Mouse (Mus musculus) spleen, postnatal 4 days (tissue): ENCODE measurements at regions not wholly inside any gene's neighbourhood (a gene's known extent, or its start where the extent isn't known, plus 50 kb on each side); places are given as distances from the start of the nearest gene placed in this dataset.

Experiments used
- DNase-seq, 2 experiments: peaks; one replicate each; pipeline ENCODE4 v3.0.0; 2022; ENCODE audit warnings: low spot score in 2 of 2

DNA sequence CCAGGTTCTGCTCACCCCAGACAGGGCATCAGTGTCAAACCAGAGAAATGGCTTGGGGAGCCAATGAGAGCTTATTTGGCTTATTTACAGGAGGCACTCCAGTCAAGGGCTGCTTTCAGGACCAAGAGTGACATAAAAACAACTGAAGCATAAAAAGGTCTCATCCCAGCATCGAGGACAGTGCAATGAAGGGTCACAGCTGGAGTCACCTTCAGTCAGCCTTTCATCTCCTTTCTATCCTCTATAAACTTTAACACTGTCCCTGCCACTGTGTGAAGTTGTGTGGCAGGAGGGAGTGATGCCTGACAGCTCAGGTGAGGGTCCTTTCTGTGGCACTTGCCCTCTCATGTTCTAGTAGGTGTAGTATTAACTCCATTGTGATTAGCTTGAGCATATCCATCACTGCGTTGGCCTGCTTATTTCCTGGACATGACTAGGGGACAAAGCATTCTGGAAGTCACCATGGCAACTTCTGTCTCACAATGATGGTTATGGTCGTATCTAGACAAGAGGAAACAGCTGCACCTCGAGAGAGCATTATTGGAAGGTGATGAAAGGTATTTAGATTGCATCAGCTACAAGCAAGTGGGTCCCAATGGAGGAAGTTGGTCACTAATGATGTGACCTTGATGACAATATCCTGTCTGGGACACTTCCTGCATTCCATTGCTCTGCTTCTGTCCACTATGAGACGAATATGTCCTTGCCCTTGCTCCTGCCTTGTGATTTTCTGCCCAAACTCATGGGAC is 87.8 kb upstream of the Enpp6 start:
- no peak for DNase-seq

DNA sequence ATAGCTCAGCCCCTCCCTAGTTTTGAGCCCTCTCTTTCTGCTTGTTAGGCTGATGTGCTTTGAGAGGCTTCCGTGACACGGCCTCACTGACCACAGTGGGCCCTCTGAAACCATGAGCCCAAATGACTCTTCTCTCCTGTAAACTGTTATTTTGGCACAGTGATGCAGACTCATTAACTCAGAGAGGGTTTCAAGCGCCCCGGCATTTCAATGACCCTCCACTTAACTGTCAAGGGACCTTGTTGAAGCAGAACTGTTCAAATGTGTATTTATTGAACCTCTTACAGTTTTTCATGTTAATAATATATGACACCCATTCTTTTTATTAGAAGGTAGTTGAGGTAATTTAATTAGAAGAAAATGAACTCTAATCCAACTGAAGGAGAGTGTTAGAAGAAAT is 85.9 kb upstream of the Enpp6 start:
- no peak for DNase-seq

DNA sequence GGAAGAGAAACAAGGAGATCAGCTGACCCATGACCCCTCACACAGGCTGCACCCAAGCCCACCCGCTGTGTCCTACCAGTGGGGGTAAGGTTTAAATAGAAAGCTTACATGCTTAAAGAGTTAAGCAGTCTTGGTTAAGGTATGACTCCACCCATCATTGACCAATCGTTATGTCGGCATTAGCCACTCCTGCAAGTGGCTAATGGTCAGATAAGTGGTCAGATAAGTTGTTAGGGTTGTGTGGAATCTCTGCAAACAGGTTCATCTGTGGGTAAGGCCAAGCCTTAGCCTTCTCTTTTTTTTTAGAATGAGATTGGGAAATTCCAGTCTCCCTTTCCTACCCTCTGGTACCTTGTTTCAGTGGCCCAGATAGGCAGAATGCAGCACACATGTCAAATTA is 82.0 kb upstream of the Enpp6 start:
- no peak for DNase-seq

DNA sequence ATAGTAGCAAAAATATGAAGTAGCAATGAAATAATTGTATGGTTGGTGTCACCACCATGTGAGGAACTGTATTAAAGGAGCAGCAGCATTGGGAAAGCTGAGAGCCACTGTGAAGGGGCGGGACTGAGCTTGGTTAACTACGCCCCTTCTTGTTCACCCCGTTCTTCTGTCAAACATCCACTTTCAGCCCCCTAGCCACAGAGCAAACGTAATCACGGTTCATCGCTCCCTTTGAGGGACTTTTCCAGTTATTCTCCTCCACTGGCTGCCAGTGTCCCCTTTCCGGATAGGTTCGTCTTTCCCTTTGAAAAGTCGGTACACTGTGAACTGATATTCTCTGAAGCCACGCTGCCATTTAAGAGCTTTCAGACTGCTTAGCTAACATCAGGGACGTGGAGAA is 79.3 kb upstream of the Enpp6 start:
- no peak for DNase-seq

DNA sequence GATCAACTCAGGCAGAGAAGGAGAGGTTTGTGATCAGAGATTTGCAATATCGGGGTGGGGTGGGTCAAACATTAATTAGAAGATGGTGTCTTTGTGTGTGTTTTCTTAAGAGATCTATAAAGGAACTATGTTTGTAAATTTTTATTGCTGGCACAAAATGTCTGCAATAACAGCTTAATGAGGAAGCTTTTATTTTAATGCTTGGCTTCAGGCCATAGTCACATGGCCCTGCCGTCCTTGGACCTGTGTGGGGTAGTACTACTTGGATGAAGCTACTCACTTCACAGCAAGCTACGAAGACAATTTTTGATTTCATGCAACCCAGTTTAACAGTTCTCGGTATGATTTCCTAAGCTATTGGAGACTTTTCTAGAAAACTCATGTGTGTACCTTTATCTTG is 78.5 kb upstream of the Enpp6 start:
- DNase-seq, result no peak

DNA sequence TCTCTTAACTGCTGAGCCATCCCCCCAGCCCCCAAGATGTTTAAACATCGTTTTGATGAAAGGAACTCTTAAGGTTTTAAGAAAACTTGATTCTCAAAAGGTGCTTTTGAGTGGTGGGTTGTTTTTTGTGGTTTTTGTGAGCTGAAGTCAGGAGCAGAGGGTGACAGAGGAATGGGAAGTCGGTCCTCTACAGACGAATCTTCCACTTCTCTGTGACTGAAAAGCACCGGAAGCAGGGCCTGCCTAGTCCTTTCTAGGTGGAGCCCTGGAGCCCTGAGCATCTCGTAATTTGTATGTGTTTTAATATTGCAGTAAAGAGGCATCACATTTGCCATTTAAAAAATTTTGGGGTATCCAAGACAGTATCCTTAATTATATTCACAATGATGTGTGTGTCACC is 72.7 kb upstream of the Enpp6 start:
- no peak for DNase-seq

DNA sequence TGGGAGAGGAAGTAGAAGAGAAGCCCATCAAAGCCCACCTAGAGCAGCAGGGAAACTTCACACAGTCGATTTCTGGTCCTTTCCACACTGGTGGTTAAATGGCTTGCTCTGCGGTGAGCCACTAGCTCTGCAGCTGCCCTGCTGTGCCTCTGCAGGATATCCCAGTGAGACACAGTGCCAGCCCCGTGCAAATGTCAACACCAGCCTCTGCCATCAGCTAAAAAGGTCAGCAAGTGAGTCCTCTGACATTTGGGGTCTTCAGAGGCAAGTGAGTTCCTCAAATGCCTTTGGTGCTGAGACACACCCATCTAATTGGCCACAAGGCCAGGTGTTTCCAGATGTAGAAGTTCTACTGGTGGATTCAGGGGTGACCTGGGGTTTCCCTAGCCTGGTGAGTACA is 66.6 kb upstream of the Enpp6 start:
- no peak for DNase-seq

DNA sequence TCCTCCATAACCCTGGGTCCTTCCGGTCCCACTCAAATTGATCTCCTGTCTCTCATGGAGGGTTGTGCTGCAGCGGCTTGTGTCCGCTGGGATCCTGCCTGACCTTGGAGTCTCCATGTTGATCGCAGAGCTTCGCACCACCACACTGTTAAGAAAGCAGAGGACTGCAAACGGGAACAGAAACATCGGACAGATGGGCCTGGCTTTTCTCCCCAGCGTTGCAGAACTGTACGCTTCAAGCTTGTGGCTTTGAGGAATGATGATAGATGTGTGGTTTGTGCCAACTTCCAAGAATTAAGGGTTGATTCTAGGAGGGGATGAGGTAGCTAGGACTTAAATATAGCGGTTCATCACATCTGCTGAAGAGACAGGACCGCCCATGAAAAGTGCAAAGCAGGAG is 65.6 kb upstream of the Enpp6 start:
- no peak for DNase-seq

DNA sequence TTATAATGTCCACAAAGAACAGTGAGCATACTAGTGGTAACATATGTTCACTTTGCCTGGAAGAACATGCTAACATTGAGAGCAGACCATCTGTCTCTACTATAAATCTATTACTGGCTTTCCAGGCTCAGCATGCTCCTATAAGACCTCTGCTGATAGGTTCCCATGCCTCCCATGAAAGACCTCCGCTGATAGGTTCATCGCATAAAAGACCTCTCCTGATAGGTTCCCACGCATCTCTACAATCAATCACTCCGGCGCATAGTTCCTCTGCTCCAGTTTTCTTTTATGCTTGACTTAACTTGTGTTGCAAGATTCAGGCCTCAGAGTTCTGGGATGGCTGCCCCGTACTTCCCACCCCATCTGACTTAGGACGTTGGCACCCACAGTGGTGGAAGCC is 65.1 kb upstream of the Enpp6 start:
- DNase-seq, result no peak

DNA sequence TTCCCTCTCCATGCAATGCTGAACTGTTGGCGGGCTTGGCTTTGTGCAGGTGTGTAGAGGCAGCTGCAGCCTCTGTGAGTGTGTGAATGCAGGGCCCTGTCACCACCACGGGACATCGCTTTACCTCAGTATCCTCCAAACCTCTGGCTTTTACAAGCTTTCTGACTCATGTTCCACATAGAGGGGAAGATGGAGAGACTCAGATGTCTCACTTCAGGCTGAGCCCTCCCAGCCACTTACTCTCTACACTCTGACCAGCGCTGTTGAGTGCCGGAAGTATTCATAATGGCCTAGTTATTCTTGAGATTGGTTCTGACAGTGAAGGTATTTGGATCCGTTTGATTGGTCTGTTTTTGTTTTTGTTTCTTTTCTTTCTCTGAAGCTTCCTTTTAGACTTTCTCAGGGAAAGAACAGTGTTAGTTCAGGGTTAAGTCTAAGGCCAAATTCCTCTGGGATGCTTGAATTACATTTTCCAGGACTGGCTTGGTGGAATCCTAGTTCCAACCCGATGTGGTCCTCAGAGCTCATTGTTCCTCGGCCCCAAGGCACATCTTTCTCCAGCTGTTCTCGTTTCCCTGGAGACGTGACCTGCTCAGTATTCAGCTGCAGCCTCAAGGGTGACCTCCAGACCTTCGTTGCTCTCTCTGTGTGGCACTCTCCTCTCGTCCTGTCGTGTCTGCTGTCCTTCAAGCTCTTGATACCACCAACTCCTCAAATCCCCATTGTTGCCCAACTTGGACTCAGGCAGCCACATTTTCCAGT is 61.7 kb upstream of the Enpp6 start:
- DNase-seq, result no peak

DNA sequence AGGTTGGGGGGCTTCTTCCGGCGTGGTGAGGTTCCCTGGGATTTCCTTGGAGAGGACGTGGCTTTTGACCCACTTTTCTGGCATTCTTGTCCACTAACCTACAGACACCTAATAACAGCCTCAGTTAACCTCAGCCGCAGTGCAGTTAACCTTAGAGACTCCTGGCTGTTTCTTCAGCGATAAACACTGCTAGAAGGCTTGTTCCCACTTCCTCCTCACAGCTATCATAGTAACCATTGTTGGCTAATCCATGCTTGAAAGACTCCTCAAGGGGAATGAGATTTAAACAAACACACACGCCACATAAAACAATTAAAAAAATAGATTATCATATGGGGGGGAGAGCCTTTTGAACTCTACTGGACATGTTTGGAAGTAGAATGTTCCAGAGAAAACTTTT is 58.0 kb upstream of the Enpp6 start:
- DNase-seq, result no peak

DNA sequence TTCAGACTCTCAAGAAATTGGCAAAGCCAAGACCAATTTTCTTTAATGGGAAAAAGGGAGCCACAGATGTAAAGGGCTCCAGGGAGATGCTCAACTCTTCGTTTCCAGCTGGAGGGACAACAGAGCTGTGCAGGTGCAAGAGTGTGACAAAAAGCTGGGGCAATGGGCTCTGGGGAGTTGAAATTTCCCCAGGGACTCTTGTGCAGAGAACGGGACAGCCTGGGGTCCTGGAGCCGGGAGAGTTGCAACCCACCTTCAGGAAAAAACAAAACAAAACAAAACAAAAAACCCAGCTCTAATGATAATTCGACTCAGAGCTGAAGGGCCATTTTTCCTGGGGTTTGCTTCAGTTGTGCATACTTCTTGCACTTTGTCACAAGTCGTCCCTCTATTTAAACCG is 57.0 kb upstream of the Enpp6 start:
- no peak for DNase-seq

DNA sequence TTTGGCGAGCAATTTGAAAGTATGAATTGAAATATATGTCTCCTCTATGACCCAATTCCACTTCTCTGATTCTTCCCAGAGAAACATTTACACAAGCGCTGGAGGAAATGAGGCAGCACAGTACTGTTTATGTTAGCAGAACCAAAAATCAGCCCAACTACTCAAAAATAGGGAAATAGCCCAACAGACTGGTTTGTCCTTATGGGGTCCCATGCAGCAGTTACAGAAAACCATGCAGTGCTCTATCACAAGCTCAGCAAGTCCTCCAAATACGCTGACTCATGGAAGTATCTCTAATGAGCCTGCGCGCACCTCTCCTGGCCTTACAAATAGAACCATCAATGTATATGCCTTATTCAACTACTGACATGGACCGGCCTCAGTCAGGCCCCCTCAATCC is 55.4 kb upstream of the Enpp6 start:
- no peak for DNase-seq

DNA sequence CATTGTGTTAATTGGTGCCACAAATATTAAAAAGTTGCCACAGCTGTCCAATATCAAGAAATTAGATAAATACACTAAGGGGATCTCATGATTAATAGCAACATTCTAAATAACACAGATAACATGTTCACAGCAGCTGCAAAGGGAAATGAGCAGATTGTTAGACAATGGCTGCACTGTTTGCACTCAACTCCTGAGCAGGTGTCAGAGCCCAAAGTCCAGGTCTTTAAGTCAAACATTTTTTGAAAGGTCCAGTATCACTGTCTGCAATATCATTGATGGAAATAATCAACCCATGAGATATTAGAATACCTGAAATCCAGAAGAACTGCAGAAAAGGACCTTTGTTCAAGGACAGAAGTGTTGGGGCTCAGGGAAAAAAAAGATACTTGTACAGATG is 53.4 kb upstream of the Enpp6 start:
- no peak for DNase-seq

DNA sequence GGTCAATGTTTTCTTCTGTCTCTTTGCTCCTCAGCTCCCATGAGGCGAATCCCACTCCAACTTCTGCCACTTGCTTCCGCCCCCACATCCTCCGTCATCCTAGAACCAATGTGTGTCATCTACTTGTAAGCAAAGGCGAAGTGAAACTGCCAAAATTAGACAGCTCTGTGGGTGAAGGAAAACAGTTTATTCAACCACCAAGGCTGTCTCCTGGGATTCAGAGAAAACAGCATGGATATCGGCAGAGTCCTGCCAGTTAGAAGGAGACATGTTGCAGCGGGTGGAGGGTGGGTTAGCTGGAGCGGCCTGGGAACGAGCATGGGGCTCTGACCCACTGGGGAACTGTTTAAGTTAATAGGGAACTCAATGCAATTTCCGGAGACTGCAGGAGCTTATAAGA is 52.4 kb upstream of the Enpp6 start:
- DNase-seq, result no peak

DNA sequence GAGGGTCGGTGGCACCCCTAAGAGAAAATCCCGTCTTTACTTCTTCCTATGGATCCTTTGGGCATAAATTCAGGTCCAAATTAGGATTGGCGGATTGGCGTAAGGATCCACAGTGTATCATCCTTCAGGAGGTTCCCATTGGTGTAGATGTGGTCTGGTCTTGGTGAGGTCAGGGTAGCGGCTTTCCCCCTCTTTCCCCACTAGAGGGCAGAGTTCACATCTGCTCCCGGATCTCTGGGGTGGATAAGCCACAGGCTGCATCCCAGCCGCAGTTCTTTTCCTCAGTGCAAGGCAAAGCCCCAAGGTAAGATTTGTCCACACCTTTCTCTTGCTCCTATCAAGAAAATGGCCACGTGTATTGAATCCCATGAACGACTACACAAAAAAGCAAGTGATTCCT is 51.8 kb upstream of the Enpp6 start:
- peak in 1 of 2 experiments; percentile 48 for DNase-seq

DNA sequence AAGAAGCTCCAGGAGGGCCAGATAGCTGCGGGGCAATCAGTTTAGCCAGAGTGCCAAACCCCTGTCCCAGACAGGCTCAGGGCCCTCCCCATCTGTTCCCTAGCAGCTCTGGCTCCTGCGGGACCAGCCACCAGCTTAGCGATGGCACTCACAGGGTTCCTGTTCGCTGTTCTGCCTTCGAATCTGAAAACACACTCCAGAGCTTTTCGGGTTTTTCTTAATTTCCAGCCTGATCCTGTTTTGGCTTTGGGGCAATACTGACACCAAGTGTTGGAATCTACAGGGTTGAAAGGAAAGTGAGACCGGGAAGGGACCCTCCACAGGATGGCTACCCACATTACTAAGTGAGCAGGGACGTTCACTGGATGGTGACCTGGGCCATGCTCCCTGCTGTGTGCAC is 50.6 kb upstream of the Enpp6 start:
- no peak for DNase-seq
